Mouse (Mus musculus) forelimb bud, embryonic 11.5 days (tissue): ENCODE data around the gene Pnpla5.
"Not testable (repeated sequence)": the region's sequence is repeated elsewhere in the genome, so short reads cannot be mapped to it uniquely, and the experiment has no call there.

Source experiments
- DNase-seq: peaks from one replicate; pipeline ENCODE4 v3.0.0-alpha.2; 2012; ENCODE audit warnings: low read depth, low spot score

The Pnpla5 gene

DNA sequence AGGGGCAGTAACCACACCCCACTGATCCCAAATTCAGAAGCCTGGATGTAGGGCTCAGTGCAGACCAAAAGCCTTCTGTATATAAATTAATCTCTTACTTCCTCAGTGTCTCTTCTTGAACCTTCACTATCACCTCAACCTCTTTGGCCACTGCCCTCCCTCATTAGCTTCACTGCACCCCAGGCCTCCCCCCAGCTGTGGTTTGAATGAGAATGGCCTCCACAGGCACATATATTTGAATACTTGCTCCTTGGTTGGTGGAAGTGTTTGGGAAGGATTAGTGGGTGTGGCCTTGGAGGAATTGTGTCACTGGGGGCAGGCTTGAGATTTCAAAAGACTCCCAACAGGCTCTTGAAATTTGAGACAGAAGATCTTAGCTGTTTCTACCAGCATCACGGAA is 6.5 kb downstream of the Pnpla5 start:
- no peak for DNase-seq

GRCm38 (mm10) chr15:84115727-84116126 is 7.2 kb downstream of the Pnpla5 start:
- no peak for DNase-seq

GRCm38 (mm10) chr15:84113873-84114272 is 9.1 kb downstream of the Pnpla5 start:
- no peak for DNase-seq

GRCm38 (mm10) chr15:84108899-84109298 is 14.1 kb downstream of the Pnpla5 start:
- DNase-seq = peak; percentile 66

DNA sequence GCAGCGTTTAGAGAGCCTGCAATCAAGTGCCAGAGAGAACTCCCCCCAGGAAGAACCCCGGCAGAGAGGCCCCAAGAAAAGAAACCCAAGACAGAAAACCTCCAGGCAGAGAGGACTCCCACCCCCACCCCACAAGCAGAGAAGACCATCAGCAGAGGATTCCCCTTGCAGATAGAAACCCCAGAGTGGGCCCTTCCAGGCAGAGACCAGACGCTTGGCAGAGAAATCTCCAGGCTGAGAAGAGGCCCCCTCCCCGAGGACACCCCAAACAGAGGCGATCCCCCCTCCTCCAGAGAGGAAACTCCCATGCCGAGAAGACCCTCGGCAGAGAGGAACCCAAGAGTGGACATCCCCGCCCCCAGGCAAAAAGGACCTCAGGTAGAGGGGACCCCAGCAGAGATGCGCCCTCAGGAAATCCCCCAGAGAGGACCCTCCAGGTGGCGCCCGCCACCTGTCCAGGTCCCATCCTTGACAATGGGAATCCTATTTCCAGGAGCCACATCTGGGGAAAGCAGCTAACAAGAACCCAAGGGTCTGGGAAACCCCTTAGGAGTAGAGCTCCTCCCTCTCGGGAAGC is 17.0 kb downstream of the Pnpla5 start:
- DNase-seq = no peak

DNA sequence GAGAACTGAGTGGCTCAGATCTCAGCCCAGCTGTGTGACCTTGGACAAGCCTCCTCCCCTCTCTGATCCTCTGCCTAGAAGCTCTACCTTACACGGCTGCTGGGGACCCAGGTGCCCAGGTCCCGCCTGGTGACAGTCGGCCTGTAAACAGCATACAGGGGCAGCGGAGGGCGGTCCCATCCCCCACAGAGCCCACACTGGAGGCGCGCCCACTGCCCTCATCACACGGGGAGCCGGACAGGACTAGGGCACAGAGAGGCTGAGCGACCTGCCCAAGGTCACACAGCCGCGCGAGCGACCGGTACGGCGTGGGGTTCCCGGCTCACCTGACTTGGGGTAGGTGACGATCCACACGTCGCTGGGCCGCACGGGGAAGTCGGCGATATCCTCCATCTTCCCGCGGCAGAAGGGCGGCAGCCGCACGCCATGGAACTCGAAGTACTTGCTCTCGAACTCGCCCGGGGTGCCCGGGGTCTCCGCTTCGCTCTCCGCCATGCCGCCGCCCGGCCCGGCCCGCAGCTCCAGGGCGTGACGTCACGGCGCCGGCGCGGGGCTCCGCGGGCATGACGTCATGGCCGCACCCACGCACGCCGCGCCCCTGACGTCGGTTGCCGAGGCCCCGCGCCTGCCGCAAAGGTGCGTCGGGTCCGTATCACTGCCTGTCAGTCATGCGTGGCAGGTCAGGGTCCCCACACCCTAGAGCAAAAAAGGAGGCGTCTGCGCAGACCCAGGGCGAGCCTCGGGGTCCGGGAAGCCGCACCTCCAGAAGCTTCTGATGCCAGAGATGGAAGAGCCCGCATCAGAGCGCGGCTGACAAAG is 17.7 kb downstream of the Pnpla5 start, which contains the start of gene Sult4a1:
Gene Sult4a1, minus strand, starts transcription at position 650 of the 819 bp plus-strand sequence.
- DNase-seq = no peak

DNA sequence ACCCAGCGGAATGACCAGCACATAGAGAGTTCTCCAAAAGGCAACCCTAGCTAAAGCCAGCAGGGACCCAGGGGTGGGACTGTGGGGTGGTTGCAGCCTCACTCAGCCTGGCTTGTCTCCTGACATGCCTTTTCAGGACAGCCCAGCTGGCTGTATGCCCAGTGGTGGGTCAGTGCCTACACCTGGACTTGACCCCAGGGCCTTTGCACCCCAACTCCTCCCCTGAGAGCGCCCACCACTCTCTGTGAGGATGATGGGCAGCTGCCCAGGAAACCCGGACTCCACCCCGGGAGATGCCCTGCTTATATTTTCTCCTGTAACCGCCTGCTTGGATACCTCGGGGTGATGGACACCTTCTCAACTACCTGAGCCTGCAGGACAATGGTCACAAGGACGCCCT is 18.3 kb downstream of the Pnpla5 start:
- DNase-seq = no peak

- not testable (repeated sequence) for DNase-seq
These were observed 25.4 kb downstream of the Pnpla5 start for GRCm38 (mm10) chr15:84097536-84097935.

GRCm38 (mm10) chr15:84096051-84096450 is 26.9 kb downstream of the Pnpla5 start:
- no peak for DNase-seq

GRCm38 (mm10) chr15:84094921-84095320 is 28.1 kb downstream of the Pnpla5 start:
- DNase-seq = no peak

DNA sequence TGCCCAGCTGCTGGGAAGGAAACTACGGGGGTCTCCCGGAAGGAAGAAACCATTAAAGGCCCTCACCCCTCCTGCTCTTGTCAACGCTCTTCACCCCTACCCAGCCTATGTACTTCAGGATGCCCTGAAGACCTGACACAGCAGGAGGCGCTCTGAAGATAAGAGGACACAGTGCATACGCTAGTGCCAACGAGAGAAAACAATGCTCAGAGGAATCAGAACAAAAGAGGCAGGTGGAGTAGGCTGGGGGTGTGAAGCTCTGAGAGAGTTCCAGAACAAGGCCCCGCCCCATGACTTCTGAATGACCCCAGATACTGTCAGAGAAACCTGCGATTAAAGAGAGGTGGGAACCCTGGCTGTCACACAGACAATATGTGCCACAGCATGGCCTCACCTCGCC is 36.2 kb downstream of the Pnpla5 start:
- DNase-seq = no peak

DNA sequence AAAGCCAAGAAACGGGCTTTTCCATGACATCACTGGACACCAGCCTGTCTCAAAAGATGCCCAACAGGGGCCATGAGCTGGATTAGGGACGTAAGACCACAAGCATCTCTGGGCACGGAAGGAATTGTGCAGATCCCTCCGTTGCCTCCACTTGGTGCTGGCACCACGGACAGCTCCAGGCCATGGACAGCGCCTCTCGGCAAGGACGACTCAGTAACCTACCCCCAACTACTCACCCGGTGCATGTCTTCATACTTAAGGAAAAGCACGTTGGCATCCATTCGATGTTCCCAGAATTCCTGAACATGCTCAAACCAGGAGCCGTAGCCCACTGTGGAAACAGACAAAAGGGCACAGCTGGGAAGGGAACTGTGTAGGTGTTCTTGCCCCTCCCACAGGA is 36.6 kb downstream of the Pnpla5 start:
- peak; percentile 48 for DNase-seq

DNA sequence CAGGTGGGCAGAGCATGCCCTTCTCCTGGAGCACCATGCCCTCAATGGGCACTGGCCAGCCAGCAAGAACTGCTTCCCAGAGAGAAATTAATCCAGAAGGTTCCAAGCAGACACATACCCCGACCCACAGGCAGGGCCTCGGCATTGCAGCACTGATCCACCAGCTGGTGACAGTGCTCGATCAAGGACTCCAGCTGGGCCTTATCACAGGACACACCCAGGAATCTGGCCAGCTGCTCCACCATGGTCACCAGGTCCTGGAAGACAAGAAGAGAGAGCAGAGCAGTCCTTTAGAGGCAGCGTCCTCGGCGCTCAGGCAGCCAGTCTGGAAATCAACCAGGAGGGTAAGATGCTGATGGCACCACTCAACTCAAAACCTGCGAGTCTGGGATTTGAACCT is 42.9 kb downstream of the Pnpla5 start:
- DNase-seq = no peak

GRCm38 (mm10) chr15:84079519-84079918 is 43.5 kb downstream of the Pnpla5 start:
- no peak for DNase-seq

- DNase-seq = no peak
These were observed 44.3 kb downstream of the Pnpla5 start for GRCm38 (mm10) chr15:84078667-84079066.

- DNase-seq = no peak
These were observed 45.8 kb downstream of the Pnpla5 start for GRCm38 (mm10) chr15:84077151-84077550.

DNA sequence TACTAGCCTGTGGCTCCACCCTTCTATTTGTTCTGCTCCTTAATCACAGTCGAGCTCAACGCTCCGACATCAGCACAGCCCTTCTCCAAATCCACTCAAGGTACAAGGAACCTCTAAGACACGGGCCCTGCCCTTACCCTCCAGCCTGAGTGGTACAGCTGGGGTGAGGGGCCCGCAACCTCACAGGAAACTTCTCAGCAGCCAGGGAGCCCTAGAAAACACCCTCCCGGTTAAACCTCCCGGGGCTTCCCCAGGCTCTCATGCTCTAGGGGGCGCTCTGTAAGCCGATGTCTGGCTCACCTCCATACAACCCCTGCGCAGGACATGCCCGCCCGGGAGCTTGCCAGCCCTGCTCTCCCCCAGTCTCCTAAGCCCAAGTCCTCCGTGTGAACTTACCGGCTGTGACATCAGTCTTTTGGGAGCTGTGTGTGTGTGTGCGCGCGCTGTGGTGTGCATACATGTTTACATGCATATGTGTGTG is 48.2 kb downstream of the Pnpla5 start:
- no peak for DNase-seq

GRCm38 (mm10) chr15:84073911-84074704 is 48.9 kb downstream of the Pnpla5 start:
- peak; percentile 72 for DNase-seq

DNA sequence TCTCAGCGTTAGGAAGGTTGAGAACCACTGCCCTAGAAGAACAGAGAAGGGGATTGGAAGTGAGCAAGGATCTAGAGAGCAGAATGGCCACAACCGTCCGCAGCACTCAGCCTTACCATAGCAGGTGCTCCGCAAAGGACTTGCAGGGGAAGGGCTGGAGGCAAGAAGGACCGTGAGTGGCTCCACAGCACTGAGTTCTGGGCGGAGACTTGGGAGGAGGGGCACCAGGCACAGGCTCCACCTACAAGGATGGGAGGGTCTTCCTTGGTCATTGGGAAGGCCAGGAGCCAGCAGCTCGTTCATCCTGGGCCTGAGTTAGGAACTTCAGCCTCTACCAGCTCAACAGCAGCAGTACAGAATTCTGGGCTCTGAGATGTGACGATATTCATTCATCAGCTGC is 49.9 kb downstream of the Pnpla5 start:
- DNase-seq = no peak

DNA sequence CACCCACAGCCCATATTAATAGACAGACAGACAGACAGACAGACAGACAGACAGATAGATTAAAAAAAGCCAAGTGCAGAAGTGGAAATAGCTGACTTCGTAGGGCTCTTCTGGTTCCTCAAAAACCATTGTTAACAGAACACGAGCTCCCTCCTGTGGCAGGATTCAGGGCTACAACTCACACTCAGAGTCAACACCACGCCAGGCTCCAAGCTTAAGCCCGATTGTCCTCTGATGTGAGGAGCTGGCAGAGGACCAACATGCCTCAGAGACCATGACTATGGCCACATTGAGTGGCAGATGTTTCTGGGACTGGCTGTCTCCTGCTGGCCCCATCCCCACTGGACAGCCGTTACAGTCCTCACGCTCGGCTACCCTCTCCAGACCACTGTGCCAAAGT is 50.7 kb downstream of the Pnpla5 start:
- peak; percentile 63 for DNase-seq

- peak; percentile 27 for DNase-seq
These were observed 52.8 kb downstream of the Pnpla5 start for GRCm38 (mm10) chr15:84070116-84070676.
